Mouse (Mus musculus): Measurements from ENCODE around the gene Epb41l2. TPM values are rescaled to one million over a fixed set of nuclear protein-coding genes. Genes with fewer than 3 reads are reported as not detected.

Gene Epb41l2
- polyA plus RNA-seq (2015; fragmentation: Nextera tagmentation; extraction: Ambion mirVana) = 23.7 and 24.9 TPM in 2 replicates

GRCm38 (mm10) chr10:25359208-25359958 lies at the start of gene Epb41l2:
TSS of gene Epb41l2 (plus strand) at chr10:25359798.
- under 1% methylated on average over 54 of the region's 55 CpGs for WGBS
- Histone ChIP-seq H3K9ac (peak within 1 kb of the TSS; percentile 85), H3K4me2 (peak within 1 kb of the TSS; percentile 76), H3K4me3 (peak within 1 kb of the TSS; percentile 81), H3K9me3 (no peaks in the 10 kb centered on the region), H3K27ac (peak within 1 kb of the TSS; percentile 64), H3K36me3 (no peaks in the 10 kb centered on the region), H3K4me1 (replicated peaks) (peaks cover 11% of the 10 kb centered on the region), H3K27me3 (no peaks in the 10 kb centered on the region)
- peak; percentile 94 for ATAC-seq (ENCODE audit: low FRiP score)

- ATAC-seq (ENCODE audit: low FRiP score) = no peak
- H3K27me3 ChIP-seq = no peaks in the 10 kb centered on the region
- peaks cover 14% of the 10 kb centered on the region for H3K4me1 ChIP-seq (replicated peaks)
- no peak overlapping the region for H3K9ac ChIP-seq
- no peak overlapping the region for H3K4me3 ChIP-seq
- no peak overlapping the region for H3K4me2 ChIP-seq
- no peaks in the 10 kb centered on the region for H3K36me3 ChIP-seq
- H3K27ac ChIP-seq = no peak overlapping the region
- WGBS = 83% methylated on average over 5 of the region's 5 CpGs
- no peaks in the 10 kb centered on the region for H3K9me3 ChIP-seq
Measured at GRCm38 (mm10) chr10:25309996-25310395, 49.6 kb upstream of the Epb41l2 start.

GRCm38 (mm10) chr10:25310736-25311135 lies 48.9 kb upstream of the Epb41l2 start:
- Histone ChIP-seq H3K4me2 (no peak overlapping the region), H3K36me3 (no peaks in the 10 kb centered on the region), H3K9ac (no peak overlapping the region), H3K27me3 (no peaks in the 10 kb centered on the region), H3K4me3 (no peak overlapping the region), H3K4me1 (replicated peaks) (peaks cover 14% of the 10 kb centered on the region), H3K9me3 (no peaks in the 10 kb centered on the region), H3K27ac (no peak overlapping the region)
- WGBS = 76% methylated on average over 4 of the region's 4 CpGs
- no peak for ATAC-seq (ENCODE audit: low FRiP score)

- Histone ChIP-seq H3K27me3 (no peaks in the 10 kb centered on the region), H3K9me3 (no peaks in the 10 kb centered on the region), H3K4me1 (replicated peaks) (peaks cover 14% of the 10 kb centered on the region), H3K4me3 (no peak overlapping the region), H3K4me2 (no peak overlapping the region), H3K36me3 (no peaks in the 10 kb centered on the region), H3K9ac (no peak overlapping the region), H3K27ac (peak overlapping the region; percentile 6; the same call in 1 of the 2 replicates)
- WGBS = 25% methylated on average over 9 of the region's 9 CpGs
- ATAC-seq (ENCODE audit: low FRiP score) = peak; percentile 79
Measured at GRCm38 (mm10) chr10:25311554-25312212, 47.9 kb upstream of the Epb41l2 start.

- no peaks in the 10 kb centered on the region for H3K36me3 ChIP-seq
- peaks cover 14% of the 10 kb centered on the region for H3K4me1 ChIP-seq (replicated peaks)
- WGBS = 19% methylated on average over 17 of the region's 17 CpGs
- ATAC-seq (ENCODE audit: low FRiP score) = no peak
- no peaks in the 10 kb centered on the region for H3K9me3 ChIP-seq
- H3K27me3 ChIP-seq = no peaks in the 10 kb centered on the region
- H3K27ac ChIP-seq = no peak overlapping the region
- no peak overlapping the region for H3K4me3 ChIP-seq
- 0 out of 2 replicates have a peak overlapping the region, but pooled peaks have one; percentile 25 for H3K4me2 ChIP-seq
- no peak overlapping the region for H3K9ac ChIP-seq
Measured at GRCm38 (mm10) chr10:25313856-25314584, 45.6 kb upstream of the Epb41l2 start.

- 0 out of 2 replicates have a peak, but pooled peaks have one; percentile 24 for ATAC-seq (ENCODE audit: low FRiP score)
Measured at GRCm38 (mm10) chr10:25317665-25318064, 41.9 kb upstream of the Epb41l2 start.

GRCm38 (mm10) chr10:25318405-25318804 lies 41.2 kb upstream of the Epb41l2 start:
- no peak overlapping the region for H3K4me3 ChIP-seq
- H3K4me2 ChIP-seq = no peak overlapping the region
- no peaks in the 10 kb centered on the region for H3K9me3 ChIP-seq
- no peak overlapping the region for H3K27ac ChIP-seq
- ATAC-seq (ENCODE audit: low FRiP score) = no peak
- H3K27me3 ChIP-seq = no peaks in the 10 kb centered on the region
- WGBS = 90% methylated on average over 5 of the region's 5 CpGs
- no peak overlapping the region for H3K9ac ChIP-seq
- H3K4me1 ChIP-seq (replicated peaks) = peaks cover 5% of the 10 kb centered on the region; the same call in 1 of the 2 replicates
- H3K36me3 ChIP-seq = no peaks in the 10 kb centered on the region

More at GRCm38 (mm10) chr10:25317665-25318064, 41.9 kb upstream of the Epb41l2 start:
- Histone ChIP-seq H3K27ac (no peak overlapping the region), H3K4me2 (no peak overlapping the region), H3K36me3 (no peaks in the 10 kb centered on the region), H3K9me3 (no peaks in the 10 kb centered on the region), H3K9ac (no peak overlapping the region), H3K4me1 (replicated peaks) (peaks cover 5% of the 10 kb centered on the region; the same call in 1 of the 2 replicates), H3K4me3 (no peak overlapping the region), H3K27me3 (no peaks in the 10 kb centered on the region)

GRCm38 (mm10) chr10:25319531-25319930 lies 40.1 kb upstream of the Epb41l2 start:
- Histone ChIP-seq H3K27me3 (no peaks in the 10 kb centered on the region), H3K4me3 (no peak overlapping the region), H3K36me3 (no peaks in the 10 kb centered on the region), H3K4me1 (replicated peaks) (no peaks in the 10 kb centered on the region), H3K4me2 (no peak overlapping the region), H3K9ac (no peak overlapping the region), H3K27ac (no peak overlapping the region), H3K9me3 (no peaks in the 10 kb centered on the region)
- no peak for ATAC-seq (ENCODE audit: low FRiP score)

- WGBS = 88% methylated on average over 4 of the region's 4 CpGs
- no peaks in the 10 kb centered on the region for H3K9me3 ChIP-seq
- no peak for ATAC-seq (ENCODE audit: low FRiP score)
- H3K4me3 ChIP-seq = no peak overlapping the region
- no peak overlapping the region for H3K9ac ChIP-seq
- no peak overlapping the region for H3K27ac ChIP-seq
- H3K27me3 ChIP-seq = no peaks in the 10 kb centered on the region
- no peaks in the 10 kb centered on the region for H3K4me1 ChIP-seq (replicated peaks)
- no peak overlapping the region for H3K4me2 ChIP-seq
- H3K36me3 ChIP-seq = no peaks in the 10 kb centered on the region
Measured at GRCm38 (mm10) chr10:25321198-25321597, 38.4 kb upstream of the Epb41l2 start.

- Histone ChIP-seq H3K9ac (no peak overlapping the region), H3K27me3 (no peaks in the 10 kb centered on the region), H3K4me1 (replicated peaks) (no peaks in the 10 kb centered on the region), H3K36me3 (no peaks in the 10 kb centered on the region), H3K4me3 (no peak overlapping the region), H3K9me3 (no peaks in the 10 kb centered on the region), H3K4me2 (no peak overlapping the region), H3K27ac (no peak overlapping the region)
- no peak for ATAC-seq (ENCODE audit: low FRiP score)
- WGBS = 58% methylated on average over 4 of the region's 4 CpGs
Measured at GRCm38 (mm10) chr10:25325690-25326089, 33.9 kb upstream of the Epb41l2 start.

- H3K27me3 ChIP-seq = no peaks in the 10 kb centered on the region
- H3K36me3 ChIP-seq = no peaks in the 10 kb centered on the region
- WGBS = 85% methylated on average over 6 of the region's 6 CpGs
- no peak overlapping the region for H3K4me2 ChIP-seq
- no peak overlapping the region for H3K27ac ChIP-seq
- H3K9me3 ChIP-seq = no peaks in the 10 kb centered on the region
- H3K9ac ChIP-seq = no peak overlapping the region
- ATAC-seq (ENCODE audit: low FRiP score) = no peak
- no peak overlapping the region for H3K4me3 ChIP-seq
- H3K4me1 ChIP-seq (replicated peaks) = no peaks in the 10 kb centered on the region
Measured at GRCm38 (mm10) chr10:25327511-25327910, 32.1 kb upstream of the Epb41l2 start.

GRCm38 (mm10) chr10:25330094-25330493 lies 29.5 kb upstream of the Epb41l2 start:
- no peaks in the 10 kb centered on the region for H3K4me1 ChIP-seq (replicated peaks)

More at GRCm38 (mm10) chr10:25330094-25330493, 29.5 kb upstream of the Epb41l2 start:
- WGBS = 89% methylated on average over 7 of the region's 7 CpGs
- Histone ChIP-seq H3K36me3 (no peaks in the 10 kb centered on the region), H3K27ac (no peak overlapping the region), H3K4me2 (no peak overlapping the region), H3K27me3 (no peaks in the 10 kb centered on the region), H3K9ac (no peak overlapping the region), H3K4me3 (no peak overlapping the region), H3K9me3 (no peaks in the 10 kb centered on the region)
- no peak for ATAC-seq (ENCODE audit: low FRiP score)

All from hindbrain, embryonic 13.5 days (tissue).